Mouse (Mus musculus): ENCODE measurements at regions not wholly inside any gene's neighbourhood (a gene's known extent, or its start where the extent isn't known, plus 50 kb on each side); places are given as distances from the start of the nearest gene placed in this dataset.
A peak's percentile ranks its signal among the peaks of the same experiment; 100 is the strongest.

DNA sequence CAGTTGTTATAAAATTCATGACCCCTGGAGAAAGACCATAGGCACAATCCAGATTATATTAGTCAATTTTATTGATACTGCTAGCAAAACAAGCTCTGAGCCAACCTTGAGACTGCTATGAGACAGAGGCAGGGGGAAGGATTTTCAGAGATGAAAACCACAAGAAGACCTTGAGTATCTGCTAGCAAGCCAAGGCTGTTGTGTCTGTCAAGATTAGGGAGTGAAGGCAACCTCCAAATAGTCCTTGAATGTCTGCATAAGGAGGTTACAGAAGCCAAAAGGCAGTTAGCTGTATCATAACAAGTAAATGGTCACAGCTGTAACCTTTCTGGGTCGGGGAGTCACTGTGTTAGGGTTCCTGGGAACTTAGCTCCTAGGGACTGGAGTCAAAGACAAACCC lies 89.2 kb downstream of the Ptger2 start:
- no peak for DNase-seq (ENCODE audit: low read depth, low spot score)
- H3K4me3 ChIP-seq (ENCODE audit: control insufficient read depth in 1 of 2, insufficient read depth in 1 of 2, low read depth in 2 of 2, low read length in 2 of 2): no peak overlapping the region
- no peaks in the 10 kb centered on the region for H3K79me2 ChIP-seq (ENCODE audit: control insufficient read depth, insufficient read depth, low read length, poor library complexity)
- no peak overlapping the region for H3K27ac ChIP-seq (ENCODE audit: control insufficient read depth, low read depth, low read length)
- H3K9ac ChIP-seq (ENCODE audit: control insufficient read depth, low read depth, low read length, poor library complexity, severe bottlenecking): no peak overlapping the region
- TF ChIP-seq TBP (IDR thresholded peaks at IDR 0.05; ENCODE audit: low read depth, low read length) (no peak), UBTF (IDR thresholded peaks at IDR 0.05; ENCODE audit: borderline replicate concordance, insufficient read depth, low read depth, low read length) (no peak), ZMIZ1 (IDR thresholded peaks at IDR 0.05; ENCODE audit: low read depth, low read length) (no peak), SIN3A (IDR thresholded peaks at IDR 0.05; ENCODE audit: low read length) (no peak), USF1 (IDR thresholded peaks at IDR 0.05; ENCODE audit: low read depth, low read length) (no peak), GABPA (IDR thresholded peaks at IDR 0.05; ENCODE audit: low read depth, low read length) (no peak), ZC3H11A (IDR thresholded peaks at IDR 0.05; ENCODE audit: low read depth, low read length) (no peak), NRF1 (IDR thresholded peaks at IDR 0.05; ENCODE audit: insufficient read depth, low read depth, low read length, poor library complexity, severe bottlenecking) (no peak), ZNF384 (IDR thresholded peaks at IDR 0.05; ENCODE audit: low read depth, low read length) (no peak), POLR2A (IDR thresholded peaks at IDR 0.05; ENCODE audit: control insufficient read depth in 1 of 2, insufficient read depth in 1 of 2, low read depth in 1 of 2, low read length in 2 of 2, poor library complexity in 1 of 2) (no peak), CHD2 (IDR thresholded peaks at IDR 0.05; ENCODE audit: low read length) (no peak), ELF1 (IDR thresholded peaks at IDR 0.05; ENCODE audit: low read depth, low read length) (no peak)
- peaks cover 0 to 11% of the 10 kb centered on the region in 2 experiments; a peak in 2 of 4 replicates for H3K36me3 ChIP-seq (ENCODE audit: control insufficient read depth in 1 of 2, insufficient read depth in 2 of 2, low read length in 2 of 2)
- peaks cover 5 to 11% of the 10 kb centered on the region in 2 experiments; a peak in 3 of 4 replicates for H3K4me1 ChIP-seq (ENCODE audit: control insufficient read depth in 1 of 2, insufficient read depth in 2 of 2, low read length in 2 of 2)
- no peaks in the 10 kb centered on the region for H3K27me3 ChIP-seq (ENCODE audit: control insufficient read depth in 1 of 2, insufficient read depth in 2 of 2, low read length in 2 of 2)
- H3K9me3 ChIP-seq (replicated peaks; ENCODE audit: insufficient read depth, low read length): no peaks in the 10 kb centered on the region

GRCm38 (mm10) chr14:45079793-45080192 lies 91.8 kb downstream of the Ptger2 start:
- peak; percentile 42; the same call in 1 of the 2 replicates for TF ChIP-seq ETS1 (IDR thresholded peaks at IDR 0.05; ENCODE audit: low read depth, low read length)
- peak; percentile 55 to 74 for TF ChIP-seq EP300 (IDR thresholded peaks at IDR 0.05; ENCODE audit: low read depth in 1 of 2, low read length in 2 of 2)
- 0 out of 2 replicates have a peak, but pooled peaks have one; percentile 14 for TF ChIP-seq MAZ (IDR thresholded peaks at IDR 0.05; ENCODE audit: low read depth, low read length)
- no peak for TF ChIP-seq NELFE (IDR thresholded peaks at IDR 0.05; ENCODE audit: low read depth, low read length)
- TF ChIP-seq SIN3A (IDR thresholded peaks at IDR 0.05; ENCODE audit: low read length): peak; percentile 27; the same call in 1 of the 2 replicates
- TF ChIP-seq RCOR1 (IDR thresholded peaks at IDR 0.05; ENCODE audit: low read depth, low read length): 0 out of 2 replicates have a peak, but pooled peaks have one; percentile 37
- TF ChIP-seq BHLHE40 (IDR thresholded peaks at IDR 0.05; ENCODE audit: borderline replicate concordance, low read depth, low read length): no peak
- Histone ChIP-seq H3K36me3 (ENCODE audit: control insufficient read depth in 1 of 2, insufficient read depth in 2 of 2, low read length in 2 of 2) (peaks cover 0 to 11% of the 10 kb centered on the region in 2 experiments; a peak in 2 of 4 replicates), H3K27ac (ENCODE audit: control insufficient read depth, low read depth, low read length) (peak overlapping the region; percentile 44), H3K9ac (ENCODE audit: control insufficient read depth, low read depth, low read length, poor library complexity, severe bottlenecking) (no peak overlapping the region), H3K9me3 (replicated peaks; ENCODE audit: insufficient read depth, low read length) (no peaks in the 10 kb centered on the region), H3K4me1 (ENCODE audit: control insufficient read depth in 1 of 2, insufficient read depth in 2 of 2, low read length in 2 of 2) (peaks cover 5 to 11% of the 10 kb centered on the region in 2 experiments; a peak in 3 of 4 replicates), H3K27me3 (ENCODE audit: control insufficient read depth in 1 of 2, insufficient read depth in 2 of 2, low read length in 2 of 2) (no peaks in the 10 kb centered on the region), H3K4me3 (ENCODE audit: control insufficient read depth in 1 of 2, insufficient read depth in 1 of 2, low read depth in 2 of 2, low read length in 2 of 2) (no peak overlapping the region), H3K79me2 (ENCODE audit: control insufficient read depth, insufficient read depth, low read length, poor library complexity) (no peaks in the 10 kb centered on the region)
- peak; percentile 78 for DNase-seq (ENCODE audit: low read depth, low spot score)

All from MEL (cell line).